8 mouse cellular contexts compared by ENCODE assay signal in the genomic region with DNA sequence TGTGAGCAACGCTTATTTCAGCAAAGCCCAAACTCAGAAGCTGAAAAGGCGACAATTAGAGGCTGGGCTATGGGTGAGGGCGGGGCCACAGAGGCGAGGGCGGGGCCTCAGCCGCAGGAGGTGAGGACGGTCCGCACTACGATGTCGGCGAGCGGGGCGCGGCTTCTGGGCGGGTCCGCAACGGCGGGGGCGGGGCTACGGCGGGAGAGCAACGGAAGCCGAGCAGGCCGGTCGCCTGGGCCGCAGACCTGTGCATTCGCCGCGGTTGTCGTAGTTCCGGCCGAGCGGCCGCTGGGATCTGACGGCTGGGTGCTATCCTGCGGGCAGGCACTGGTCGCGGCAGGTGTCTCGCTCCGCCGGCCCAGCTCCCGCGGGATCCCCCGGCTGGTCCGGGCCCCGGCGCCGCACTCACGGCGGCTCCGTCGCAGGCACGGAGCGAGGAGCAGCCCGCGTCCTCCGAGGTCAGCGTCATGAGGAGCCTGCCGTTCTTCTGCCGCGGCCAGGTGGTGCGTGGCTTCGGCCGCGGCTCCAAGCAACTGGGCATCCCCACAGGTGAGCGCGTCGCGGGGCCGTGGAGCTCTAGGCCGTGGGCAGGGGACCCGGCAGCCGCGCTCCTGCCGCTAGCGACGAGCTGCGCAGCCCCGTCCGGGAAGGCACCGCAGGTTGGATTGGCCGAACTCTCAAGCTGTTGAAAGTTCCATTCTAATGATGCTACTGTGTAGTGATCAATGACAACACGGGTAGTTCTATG. TPM values are rescaled to one million over a fixed set of nuclear protein-coding genes. Genes with fewer than 3 reads are reported as not detected.
DNase-seq lines count a peak whose midpoint lies in the region; ATAC-seq lines count a peak whose summit lies in the region.

A gene (plus strand): TSS at position 203 of the 751 bp plus-strand sequence.

- under 1% methylated on average over 83 of the region's 83 CpGs for WGBS in hindbrain, embryonic 15.5 days
- under 1% methylated on average over 76 of the region's 83 CpGs for WGBS in macrophage (ENCODE audit: missing documents)

- H3K4me1 ChIP-seq in hindbrain, embryonic 15.5 days (replicated peaks), result peaks cover 18% of the 10 kb centered on the region

- peaks cover 19% of the 10 kb centered on the region; the same call in 1 of the 2 replicates for H3K36me3 ChIP-seq in hindbrain, embryonic 15.5 days
- H3K36me3 ChIP-seq in macrophage (ENCODE audit: inconsistent target), result peaks cover 8% of the 10 kb centered on the region; the same call in 1 of the 2 replicates

- peaks cover 5% of the 10 kb centered on the region; the same call in 1 of the 2 replicates for H3K27me3 ChIP-seq in hindbrain, embryonic 15.5 days

- H3K9ac ChIP-seq in hindbrain, embryonic 15.5 days, result peak within 1 kb of the TSS; percentile 81

- H3K9me3 ChIP-seq in hindbrain, embryonic 15.5 days, result no peaks in the 10 kb centered on the region

- H3K79me2 ChIP-seq in macrophage (ENCODE audit: inconsistent target), result peaks cover 16% of the 10 kb centered on the region; the same call in 1 of the 2 replicates

- peak within 1 kb of the TSS; percentile 58 for H3K4me2 ChIP-seq in hindbrain, embryonic 15.5 days

- peak within 1 kb of the TSS; percentile 69 for H3K27ac ChIP-seq in hindbrain, embryonic 15.5 days (replicated peaks)
- no peak within 1 kb of the TSS for H3K27ac ChIP-seq in macrophage

- peak; percentile 88 for DNase-seq in R1 (ENCODE audit: low read depth, low spot score)
- peak; percentile 95 to 98 for DNase-seq in cerebellum, postnatal 25 days
- peak; percentile 86 to 87 for DNase-seq in frontal cortex, postnatal 36 days (ENCODE audit: low spot score in 2 of 2)
- peak; percentile 91 to 93 for DNase-seq in left cerebral cortex, adult 18-20 months (ENCODE audit: low spot score in 2 of 2)
- peak; percentile 92 for DNase-seq in right cerebral cortex, adult 18-20 months
- peak; percentile 79 for DNase-seq in urinary bladder, postnatal 10 days (ENCODE audit: low spot score)

- ATAC-seq in hindbrain, embryonic 15.5 days (ENCODE audit: low FRiP score, low read depth), result peak; percentile 99

- H3K4me3 ChIP-seq in hindbrain, embryonic 15.5 days, result peak within 1 kb of the TSS; percentile 67
- H3K4me3 ChIP-seq in macrophage (ENCODE audit: inconsistent target), result peak within 1 kb of the TSS; percentile 47

RNA-seq across cellular contexts. Expression of the gene that starts here (rescaled TPM):
- 82.3 and 88.1 TPM in 2 replicates for polyA plus RNA-seq in hindbrain, embryonic 15.5 days (2015; fragmentation: Nextera tagmentation; extraction: Ambion mirVana)
- 10 to 100 TPM; 61.8 to 67.4 TPM for total RNA-seq in left cerebral cortex, adult 18-20 months (2021)
- total RNA-seq in macrophage (2018; cell fraction: chromatin; rRNA removed), result 1 to 10 TPM in 25 of 26 experiments, not detected in 1; 1.0 to 6.5 (median 2.3) TPM
- 10 to 100 TPM; 27.5 to 43.7 (median 35.1) TPM for total RNA-seq in macrophage (2018; cell fraction: cytosol; rRNA removed)
- 10 to 100 TPM in 12 of 26 experiments, 1 to 10 TPM in 14; 4.1 to 18.3 (median 8.8) TPM for total RNA-seq in macrophage (2018; cell fraction: nucleus; rRNA removed)
- polyA plus RNA-seq in macrophage (2018), result 34.4 to 49.4 TPM (median 38.9 TPM) in 3 replicates
